7 mouse cellular contexts compared by ENCODE assay signal in the genomic region with DNA sequence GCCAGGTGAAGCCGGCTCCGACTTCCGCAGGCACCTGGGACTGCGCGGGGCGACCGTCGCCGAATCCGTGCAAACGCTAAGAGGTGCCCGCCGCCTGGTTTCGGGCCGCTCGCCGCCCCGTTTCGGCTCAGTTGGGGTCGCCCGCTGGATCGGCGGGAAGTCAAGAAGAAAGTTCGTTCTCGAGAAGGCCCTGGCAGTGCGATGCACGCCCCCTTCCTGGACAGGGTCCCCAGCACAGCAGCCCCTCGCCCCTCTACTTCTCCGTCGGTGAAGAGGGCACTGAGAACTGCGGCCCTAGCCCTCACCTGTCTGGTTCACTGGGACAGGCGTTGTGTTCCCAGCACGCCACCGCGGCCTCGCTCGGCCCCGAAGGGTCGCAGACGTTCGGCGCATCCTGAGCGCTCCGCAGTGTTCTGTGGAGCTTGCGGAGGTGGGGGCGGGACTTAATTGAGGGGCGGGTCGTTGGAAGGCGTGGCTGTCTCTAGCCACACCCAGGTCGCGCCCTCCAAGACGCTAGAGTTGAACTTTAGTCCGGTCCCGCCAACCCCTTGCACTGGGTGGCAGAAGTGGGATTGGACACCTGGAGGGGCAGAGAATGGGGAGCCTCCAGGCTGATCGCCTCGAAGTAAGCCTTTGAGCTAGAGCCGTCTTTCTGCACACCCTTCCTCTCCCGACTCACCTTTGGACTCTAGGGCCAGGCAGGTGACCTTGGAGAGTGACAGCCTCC. TPM values are rescaled to one million over a fixed set of nuclear protein-coding genes. Genes with fewer than 3 reads are reported as not detected.
DNase-seq lines count a peak whose midpoint lies in the region; ATAC-seq and TF ChIP-seq lines count a peak whose summit lies in the region.

No protein-coding gene starts in this region.

- TF ChIP-seq POLR2A in bone marrow macrophage, adult 2 months (IDR thresholded peaks at IDR 0.05; ENCODE audit: borderline replicate concordance, low read depth, low read length), result peak; percentile 18; the same call in 1 of the 2 replicates

- peak overlapping the region; percentile 83 for H3K4me2 ChIP-seq in heart, embryonic 16.5 days (ENCODE audit: low read depth, low read length)

- H3K27ac ChIP-seq in bone marrow macrophage, adult 2 months (ENCODE audit: insufficient read depth, low read depth, low read length), result peak overlapping the region; percentile 56
- H3K27ac ChIP-seq in heart, embryonic 16.5 days (ENCODE audit: low read length), result no peak overlapping the region
- H3K27ac ChIP-seq in midbrain, embryonic 10.5 days (replicated peaks), result no peak overlapping the region; the same call in 1 of the 2 replicates

- H3K4me3 ChIP-seq in E14TG2a.4 (replicated peaks; ENCODE audit: low read length), result peak overlapping the region; percentile 82
- H3K4me3 ChIP-seq in bone marrow macrophage, adult 2 months (ENCODE audit: insufficient read depth, low read length), result peak overlapping the region; percentile 94
- H3K4me3 ChIP-seq in heart, embryonic 16.5 days (ENCODE audit: low read length), result peak overlapping the region; percentile 55
- H3K4me3 ChIP-seq in midbrain, embryonic 10.5 days, result peak overlapping the region; percentile 59

- no peaks in the 10 kb centered on the region for H3K36me3 ChIP-seq in E14TG2a.4 (ENCODE audit: insufficient read depth, low read length)
- H3K36me3 ChIP-seq in heart, embryonic 16.5 days (ENCODE audit: control insufficient read depth, insufficient read depth), result no peaks in the 10 kb centered on the region
- H3K36me3 ChIP-seq in midbrain, embryonic 10.5 days, result no peaks in the 10 kb centered on the region

- WGBS in heart, embryonic 16.5 days, result 3% methylated on average over 58 of the region's 58 CpGs
- WGBS in midbrain, embryonic 10.5 days, result 3% methylated on average over 58 of the region's 58 CpGs

- no peak for TF ChIP-seq CTCF in E14TG2a.4 (conservative IDR thresholded peaks at IDR 0.05; ENCODE audit: low read length)
- TF ChIP-seq CTCF in bone marrow macrophage, adult 2 months (IDR thresholded peaks at IDR 0.05; ENCODE audit: low read depth, low read length), result no peak

- H3K4me1 ChIP-seq in E14TG2a.4 (replicated peaks; ENCODE audit: low read depth, low read length), result peaks cover 22% of the 10 kb centered on the region
- peaks cover 73% of the 10 kb centered on the region for H3K4me1 ChIP-seq in bone marrow macrophage, adult 2 months (ENCODE audit: control insufficient read depth, insufficient read depth, low read length)
- peaks cover 23% of the 10 kb centered on the region for H3K4me1 ChIP-seq in heart, embryonic 16.5 days (ENCODE audit: control insufficient read depth, insufficient read depth, low read length)
- peaks cover 48% of the 10 kb centered on the region for H3K4me1 ChIP-seq in midbrain, embryonic 10.5 days

- H3K9me3 ChIP-seq in E14TG2a.4 (ENCODE audit: low read length), result no peaks in the 10 kb centered on the region
- no peaks in the 10 kb centered on the region for H3K9me3 ChIP-seq in heart, embryonic 16.5 days (replicated peaks; ENCODE audit: control insufficient read depth, low read length)
- no peaks in the 10 kb centered on the region for H3K9me3 ChIP-seq in midbrain, embryonic 10.5 days (replicated peaks)

- peak; percentile 83 for DNase-seq in kidney, postnatal 36 days
- peak; percentile 55 for DNase-seq in midbrain, embryonic 10.5 days (ENCODE audit: low spot score)
- peak; percentile 59 to 84 for DNase-seq in spleen, postnatal 4 days (ENCODE audit: low spot score in 2 of 2)
- no peak for DNase-seq in layer of hippocampus, postnatal 25 days (ENCODE audit: extremely low spot score in 1 of 2, low spot score in 1 of 2)

- ATAC-seq in heart, embryonic 16.5 days (replicated peaks; ENCODE audit: extremely low read depth, insufficient read depth, low FRiP score), result peak; percentile 30; the same call in 1 of the 2 replicates

- H3K27me3 ChIP-seq in E14TG2a.4 (ENCODE audit: insufficient read depth, low read length), result peaks cover 82% of the 10 kb centered on the region
- peaks cover 13% of the 10 kb centered on the region; the same call in 1 of the 2 replicates for H3K27me3 ChIP-seq in heart, embryonic 16.5 days (ENCODE audit: control insufficient read depth, insufficient read depth, low read length)
- H3K27me3 ChIP-seq in midbrain, embryonic 10.5 days (ENCODE audit: low read depth, poor library complexity, severe bottlenecking), result peaks cover 64% of the 10 kb centered on the region

- peak overlapping the region; percentile 56 for H3K9ac ChIP-seq in heart, embryonic 16.5 days (ENCODE audit: low read length)

RNA-seq across cellular contexts. Expression of gene Susd3, which starts 0.6 kb away (rescaled TPM):
- 139 and 143 TPM in 2 replicates for polyA plus RNA-seq in bone marrow macrophage, adult 2 months (2012; ENCODE audit: insufficient read depth, insufficient read length, missing spikeins)
- polyA plus RNA-seq in heart, embryonic 16.5 days (2015; fragmentation: Nextera tagmentation; extraction: Ambion mirVana), result 1.4 and 1.8 TPM in 2 replicates
- polyA plus RNA-seq in midbrain, embryonic 10.5 days (2016; fragmentation: Nextera tagmentation; extraction: Ambion mirVana), result 1.0 and 1.2 TPM in 2 replicates
- 1 to 10 TPM; 2.5 to 3.1 TPM for total RNA-seq in layer of hippocampus, postnatal 25 days (2021)

RNA-seq across cellular contexts. Expression of gene Card19, which starts 32.1 kb away (rescaled TPM):
- polyA plus RNA-seq in bone marrow macrophage, adult 2 months (2012; ENCODE audit: insufficient read depth, insufficient read length, missing spikeins), result 261 and 268 TPM in 2 replicates
- 143 and 144 TPM in 2 replicates for polyA plus RNA-seq in heart, embryonic 16.5 days (2015; fragmentation: Nextera tagmentation; extraction: Ambion mirVana)
- polyA plus RNA-seq in midbrain, embryonic 10.5 days (2016; fragmentation: Nextera tagmentation; extraction: Ambion mirVana), result 23.1 and 23.3 TPM in 2 replicates
- 10 to 100 TPM; 14.7 to 16.2 TPM for total RNA-seq in layer of hippocampus, postnatal 25 days (2021)

Comparison
In these comparisons a context has a peak if more than half of its experiments do, and no peak if none do; other contexts are left out.
1. DNase-seq: peak in kidney, postnatal 36 days (2 of 2), midbrain, embryonic 10.5 days (single experiment) and spleen, postnatal 4 days (2 of 2); none in layer of hippocampus, postnatal 25 days (0 of 2).
2. RNA of gene Susd3, which starts 0.6 kb away (polyA plus RNA-seq): 139 to 143 TPM in bone marrow macrophage, adult 2 months; 1.4 to 1.8 TPM in heart, embryonic 16.5 days and 1.0 to 1.2 TPM in midbrain, embryonic 10.5 days; every median in the first group is over 10 times any median in the second.
3. Peak in every context shown above with its lines, with median percentiles within 50 percentile points of each other: H3K4me3 ChIP-seq.